Mouse (Mus musculus): ENCODE data around the gene Prss57.

GRCm38 (mm10) chr10:79836918-79837317 is 46.2 kb upstream of the Prss57 start:
- TF ChIP-seq CTCF (IDR thresholded peaks at IDR 0.05; ENCODE audit: control insufficient read depth, insufficient read depth, insufficient replicate concordance, low read depth, low read length) (no peak), POLR2A (IDR thresholded peaks at IDR 0.05; ENCODE audit: control insufficient read depth, low read depth, low read length) (no peak)

All from testis, adult 2 months (tissue).